Comparison of ENCODE assay signal across 14 mouse cellular contexts in the genomic region with DNA sequence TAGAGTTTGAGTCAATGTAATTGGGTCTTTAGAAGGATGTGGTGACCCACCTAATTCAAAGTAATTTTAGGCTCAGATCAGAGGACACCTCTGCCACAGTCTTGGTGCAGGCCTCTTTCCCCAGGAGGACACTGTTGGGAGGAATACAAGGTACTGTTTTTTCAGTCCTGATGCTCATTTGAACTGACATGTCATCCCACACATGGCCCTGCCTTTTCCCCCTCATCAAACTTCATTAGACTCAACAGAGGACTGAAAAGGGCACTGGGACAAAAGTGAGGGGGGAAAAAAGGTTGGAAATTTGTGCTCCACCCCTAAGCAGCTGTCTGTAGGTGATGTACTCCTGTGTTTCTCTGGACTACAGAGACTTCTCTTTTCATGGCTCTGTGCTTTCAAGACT. TPM values are rescaled to one million over a fixed set of nuclear protein-coding genes. Genes with fewer than 3 reads are reported as not detected.
DNase-seq lines count a peak whose midpoint lies in the region; ATAC-seq lines count a peak whose summit lies in the region.
"Had no signal": no experiment of that assay in that cellular context is flagged by ENCODE, and none has a peak within 500 bp of the region (broad histone marks: within the 10 kb centered on the region; RNA-seq: fewer than 3 reads in every experiment).

No protein-coding gene starts in this region.

- H3K4me3 ChIP-seq in embryonic facial prominence, embryonic 14.5 days (ENCODE audit: low read depth, low read length): no peak overlapping the region
- no peak overlapping the region for H3K4me3 ChIP-seq in embryonic facial prominence, embryonic 10.5 days
- H3K4me3 ChIP-seq: embryonic facial prominence, embryonic 13.5 days; forebrain, embryonic 13.5 days; heart, embryonic 12.5 days; hindbrain, embryonic 12.5 days had no signal

- DNase-seq in embryonic facial prominence, embryonic 14.5 days (ENCODE audit: low spot score): peak; percentile 22
- no peak for DNase-seq in embryonic facial prominence, embryonic 10.5 days (ENCODE audit: low spot score)
- peak; percentile 24 for DNase-seq in left cerebral cortex, postnatal 4 days
- no peak for DNase-seq in left cerebral cortex, postnatal 10 days (ENCODE audit: extremely low spot score in 1 of 2, low spot score in 2 of 2)
- DNase-seq in retina, embryonic 14.5 days (ENCODE audit: low spot score): peak; percentile 88
- no peak for DNase-seq in layer of hippocampus, adult 18-20 months (ENCODE audit: low spot score in 2 of 2)
- DNase-seq: adrenal gland, adult 8-10 months; gastrocnemius, postnatal 14 days had no signal

- H3K4me2 ChIP-seq in embryonic facial prominence, embryonic 14.5 days (ENCODE audit: low read depth, low read length): no peak overlapping the region
- H3K4me2 ChIP-seq: embryonic facial prominence, embryonic 13.5 days; forebrain, embryonic 13.5 days; heart, embryonic 12.5 days; hindbrain, embryonic 12.5 days had no signal

- no peaks in the 10 kb centered on the region for H3K36me3 ChIP-seq in embryonic facial prominence, embryonic 14.5 days (ENCODE audit: control insufficient read depth, insufficient read depth, low read length)
- no peaks in the 10 kb centered on the region for H3K36me3 ChIP-seq in embryonic facial prominence, embryonic 10.5 days (replicated peaks)
- H3K36me3 ChIP-seq: embryonic facial prominence, embryonic 13.5 days; heart, embryonic 12.5 days; hindbrain, embryonic 12.5 days had no signal

- intact Hi-C loops in left cerebral cortex, postnatal 4 days (cut with DNase I): no loop called here
- intact Hi-C loops in left cerebral cortex, postnatal 10 days (cut with DNase I): no loop called here

- H3K9ac ChIP-seq in embryonic facial prominence, embryonic 14.5 days (ENCODE audit: low read depth, low read length): no peak overlapping the region
- H3K9ac ChIP-seq: embryonic facial prominence, embryonic 13.5 days; forebrain, embryonic 13.5 days; forebrain, postnatal 0 days; heart, embryonic 12.5 days; hindbrain, embryonic 12.5 days had no signal

- H3K9me3 ChIP-seq in embryonic facial prominence, embryonic 14.5 days (ENCODE audit: control insufficient read depth, low read length): no peaks in the 10 kb centered on the region
- no peaks in the 10 kb centered on the region for H3K9me3 ChIP-seq in embryonic facial prominence, embryonic 10.5 days
- H3K9me3 ChIP-seq: embryonic facial prominence, embryonic 13.5 days; forebrain, embryonic 13.5 days; heart, embryonic 12.5 days; hindbrain, embryonic 12.5 days had no signal

- H3K4me1 ChIP-seq in embryonic facial prominence, embryonic 14.5 days (ENCODE audit: control insufficient read depth, insufficient read depth, low read length): no peaks in the 10 kb centered on the region
- peaks cover 9% of the 10 kb centered on the region for H3K4me1 ChIP-seq in embryonic facial prominence, embryonic 10.5 days
- H3K4me1 ChIP-seq: embryonic facial prominence, embryonic 13.5 days; heart, embryonic 12.5 days had no signal

- ATAC-seq in embryonic facial prominence, embryonic 14.5 days (ENCODE audit: low read depth): no peak
- ATAC-seq: forebrain, embryonic 13.5 days; forebrain, postnatal 0 days; intestine, embryonic 16.5 days had no signal

- no peak overlapping the region for H3K27ac ChIP-seq in embryonic facial prominence, embryonic 14.5 days (replicated peaks; ENCODE audit: low read depth, low read length)
- H3K27ac ChIP-seq in embryonic facial prominence, embryonic 10.5 days (replicated peaks): no peak overlapping the region
- H3K27ac ChIP-seq: embryonic facial prominence, embryonic 13.5 days; forebrain, embryonic 13.5 days; hindbrain, embryonic 12.5 days had no signal

- no peaks in the 10 kb centered on the region for H3K27me3 ChIP-seq in embryonic facial prominence, embryonic 14.5 days (replicated peaks; ENCODE audit: control insufficient read depth, insufficient read depth, low read length)
- no peaks in the 10 kb centered on the region for H3K27me3 ChIP-seq in embryonic facial prominence, embryonic 10.5 days (replicated peaks; ENCODE audit: low read depth, poor library complexity, severe bottlenecking)
- H3K27me3 ChIP-seq: embryonic facial prominence, embryonic 13.5 days; forebrain, embryonic 13.5 days; heart, embryonic 12.5 days; hindbrain, embryonic 12.5 days had no signal

RNA-seq across cellular contexts. Expression of a gene that starts 39.4 kb away (rescaled TPM):
- 0.88 and 0.93 TPM in 2 replicates for polyA plus RNA-seq in embryonic facial prominence, embryonic 14.5 days (2014; fragmentation: Nextera tagmentation; extraction: Ambion mirVana)
- 0.19 and 0.57 TPM in 2 replicates for polyA plus RNA-seq in embryonic facial prominence, embryonic 10.5 days (2016; fragmentation: Nextera tagmentation; extraction: Ambion mirVana)
- 10 to 100 TPM; 35.8 to 41.2 TPM for total RNA-seq in left cerebral cortex, postnatal 4 days (2021)
- total RNA-seq in left cerebral cortex, postnatal 10 days (2021): 10 to 100 TPM; 31.5 to 36.4 TPM
- total RNA-seq in layer of hippocampus, adult 18-20 months (2021): 10 to 100 TPM; 61.6 to 63.9 TPM

Comparison
In these comparisons a context has a peak if more than half of its experiments do, and no peak if none do; other contexts are left out.
1. DNase-seq: peak in embryonic facial prominence, embryonic 14.5 days (single experiment), left cerebral cortex, postnatal 4 days (single experiment) and retina, embryonic 14.5 days (single experiment); none in embryonic facial prominence, embryonic 10.5 days (single experiment), left cerebral cortex, postnatal 10 days (0 of 2) and layer of hippocampus, adult 18-20 months (0 of 2).